Mouse (Mus musculus) liver, postnatal 0 days (tissue): Measurements from ENCODE around the gene Tuba3a.
"Not testable (repeated sequence)": the region's sequence is repeated elsewhere in the genome, so short reads cannot be mapped to it uniquely, and the experiment has no call there.

Experiments used
- CTCF ChIP-seq: sonication (generic); IDR thresholded peaks from 2 replicates; pipeline ENCODE4 v1.5.1; 2016; ENCODE audit warnings: antibody characterized with exemption, low read depth
- EP300 ChIP-seq: IDR thresholded peaks from 2 replicates; pipeline ENCODE4 v1.6.1; 2016; ENCODE audit warnings: antibody characterized with exemption, low read depth, mild to moderate bottlenecking

- TF ChIP-seq CTCF, EP300: not testable (repeated sequence)
Observed at GRCm38 (mm10) chr6:125266600-125266999, 19.2 kb downstream of the Tuba3a start.
